Mouse (Mus musculus): ENCODE results near the gene Egln1.

DNA sequence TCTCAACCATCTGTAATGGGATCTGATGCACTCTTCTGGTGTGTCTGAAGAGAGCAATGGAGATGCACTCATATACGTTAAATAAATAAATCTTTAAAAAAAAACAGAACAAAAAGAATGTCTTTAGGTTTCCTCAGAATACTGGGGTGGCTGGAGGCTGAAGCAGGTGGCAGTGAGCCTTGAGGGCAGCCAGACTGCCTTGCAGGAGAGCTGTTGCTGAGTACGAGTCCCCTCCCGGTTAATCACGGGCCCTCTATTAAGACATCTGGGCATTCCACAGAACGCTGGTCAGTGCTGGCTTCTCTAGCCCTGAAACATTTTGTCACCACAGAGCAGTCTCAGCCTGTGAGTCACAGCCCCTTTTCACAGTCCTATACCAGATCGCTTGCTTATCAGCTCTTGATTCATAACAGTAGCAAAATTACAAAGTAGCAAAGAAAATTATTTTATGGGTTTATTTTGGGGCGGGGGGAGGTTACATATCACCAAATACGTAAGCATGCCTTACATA lies 5.5 kb upstream of the Egln1 start:
- TF ChIP-seq CHD2 (IDR thresholded peaks at IDR 0.05; ENCODE audit: low read length), result no peak
- no peak for TF ChIP-seq BHLHE40 (IDR thresholded peaks at IDR 0.05; ENCODE audit: borderline replicate concordance, low read depth, low read length)
- TF ChIP-seq SMC3 (IDR thresholded peaks at IDR 0.05; ENCODE audit: low read depth, low read length), result no peak
- no peak for TF ChIP-seq TCF12 (IDR thresholded peaks at IDR 0.05; ENCODE audit: low read depth, low read length)
- TF ChIP-seq CTCF (IDR thresholded peaks at IDR 0.05 in 2 of 3, conservative IDR thresholded peaks at IDR 0.05 in 1 of 3; ENCODE audit: control insufficient read depth in 1 of 3, insufficient read depth in 1 of 3, low read depth in 2 of 3, low read length in 3 of 3, poor library complexity in 1 of 3, severe bottlenecking in 1 of 3), result no peak
- TF ChIP-seq E2F4 (IDR thresholded peaks at IDR 0.05; ENCODE audit: borderline replicate concordance, low read depth, low read length), result no peak
- no peak for TF ChIP-seq CHD1 (IDR thresholded peaks at IDR 0.05; ENCODE audit: low read depth, low read length)
- no peak for TF ChIP-seq MEF2A (IDR thresholded peaks at IDR 0.05; ENCODE audit: extremely low read depth, insufficient replicate concordance, low read depth, low read length, poor library complexity, severe bottlenecking)
- no peak for TF ChIP-seq EP300 (IDR thresholded peaks at IDR 0.05; ENCODE audit: low read depth in 1 of 2, low read length in 2 of 2)
- no peak for TF ChIP-seq TAL1 (IDR thresholded peaks at IDR 0.05; ENCODE audit: low read length)
- TF ChIP-seq NELFE (IDR thresholded peaks at IDR 0.05; ENCODE audit: low read depth, low read length), result no peak
- no peak for TF ChIP-seq ZC3H11A (IDR thresholded peaks at IDR 0.05; ENCODE audit: low read depth, low read length)
